Mouse (Mus musculus): ENCODE measurements around the gene Ceacam11.
"Not testable (repeated sequence)": the region's sequence is repeated elsewhere in the genome, so short reads cannot be mapped to it uniquely, and the experiment has no call there.

The Ceacam11 gene

GRCm38 (mm10) chr7:17971824-17972223 is at the start of gene Ceacam11:
Gene Ceacam11, plus strand, starts transcription at chr7:17972124.
- DNase-seq (ENCODE audit: extremely low spot score, low read depth, low spot score), result no peak

GRCm38 (mm10) chr7:18001131-18001530 is 29.2 kb downstream of the Ceacam11 start:
- DNase-seq (ENCODE audit: extremely low spot score, low read depth, low spot score), result not testable (repeated sequence)

DNA sequence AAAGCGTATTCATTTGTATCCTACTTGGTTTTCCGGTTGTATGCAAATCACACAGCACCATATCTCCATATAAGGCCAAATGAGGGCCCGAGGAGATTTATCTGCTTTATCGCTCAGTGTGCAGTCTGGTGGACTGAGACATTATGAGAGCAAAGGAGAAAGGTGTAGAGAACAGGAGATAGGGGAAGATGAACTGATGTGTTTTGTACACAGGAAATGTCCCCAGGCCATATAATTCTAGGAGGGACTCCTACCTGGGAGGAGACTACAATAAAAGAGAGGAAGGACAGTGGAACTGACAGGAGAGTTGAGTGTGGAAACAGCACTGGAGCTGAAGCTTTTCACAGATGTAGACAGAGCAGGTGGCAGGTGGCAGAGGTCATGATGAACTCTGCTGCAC is 37.7 kb downstream of the Ceacam11 start, which contains the start of gene Ceacam13:
Gene Ceacam13 (plus strand): TSS at position 301 of the 400 bp plus-strand sequence.
- no peak for DNase-seq (ENCODE audit: extremely low spot score, low read depth, low spot score)

All from hindlimb bud, embryonic 11.5 days (tissue).